Mouse (Mus musculus) ES-E14 (cell line): ENCODE results near the gene Mipol1. TPM values are rescaled to one million over a fixed set of nuclear protein-coding genes. Genes with fewer than 3 reads are reported as not detected.

ENCODE experiments used
- DNase-seq: peaks from one replicate; pipeline ENCODE4 v3.0.0-alpha.2; 2013; ENCODE audit warnings: low read depth, low spot score
- H3K27ac ChIP-seq: 2 replicates; pipeline ENCODE4 v1.5.1; 2012; ENCODE audit warnings: low read depth, mild to moderate bottlenecking, low read length, moderate library complexity, mixed read lengths; ENCODE audit not compliant: poor library complexity, insufficient read depth, severe bottlenecking
- H3K36me3 ChIP-seq: 2 replicates; pipeline ENCODE4 v1.6.1; 2012; ENCODE audit warnings: mild to moderate bottlenecking, low read length, moderate library complexity, mixed read lengths; ENCODE audit not compliant: control insufficient read depth, poor library complexity, insufficient read depth, severe bottlenecking
- H3K4me1 ChIP-seq, 2 experiments: fragments of 150-350 bp in 1 of 2; sonication (generic) in 1 of 2; 2 replicates each; pipeline ENCODE4 v1.6.1; 2012; ENCODE audit warnings: low read length in 2 of 2, mild to moderate bottlenecking in 1 of 2, mixed read lengths in 1 of 2; ENCODE audit not compliant: control insufficient read depth in 2 of 2, insufficient read depth in 2 of 2, poor library complexity in 1 of 2
- H3K4me3 ChIP-seq, 2 experiments: fragments of 150-350 bp in 1 of 2; sonication (generic) in 1 of 2; 2 replicates each; pipeline ENCODE4 v1.5.1; 2012; ENCODE audit warnings: low read length in 2 of 2, low read depth in 1 of 2, mild to moderate bottlenecking in 1 of 2, mixed read lengths in 1 of 2; ENCODE audit not compliant: insufficient read depth in 1 of 2, poor library complexity in 1 of 2, severe bottlenecking in 1 of 2
- H3K9ac ChIP-seq: 2 replicates; pipeline ENCODE4 v1.6.1; 2012; ENCODE audit warnings: low read depth, mild to moderate bottlenecking, low read length, mixed read lengths; ENCODE audit not compliant: poor library complexity, insufficient read depth, severe bottlenecking
- H3K9me3 ChIP-seq: fragments of 150-350 bp; sonication (generic); 2 replicates; pipeline ENCODE4 v1.6.1; 2012; ENCODE audit warnings: low read depth, mild to moderate bottlenecking, low read length; ENCODE audit not compliant: control insufficient read depth, insufficient read depth
- CHD2 ChIP-seq: IDR thresholded peaks from 2 replicates; pipeline ENCODE4 v1.6.1; 2014; ENCODE audit warnings: mild to moderate bottlenecking, low read depth, low read length, inconsistent platforms
- HCFC1 ChIP-seq: IDR thresholded peaks from 2 replicates; pipeline ENCODE4 v1.6.1; 2012; ENCODE audit warnings: low read length, inconsistent platforms, borderline replicate concordance; ENCODE audit not compliant: insufficient read depth
- MAFK ChIP-seq: IDR thresholded peaks from 2 replicates; pipeline ENCODE4 v1.6.1; 2014; ENCODE audit warnings: mild to moderate bottlenecking, low read depth, low read length, inconsistent platforms; ENCODE audit not compliant: insufficient read depth
- ZC3H11A ChIP-seq: IDR thresholded peaks from 2 replicates; pipeline ENCODE4 v1.6.1; 2012; ENCODE audit warnings: low read depth, mild to moderate bottlenecking, inconsistent platforms, low read length, borderline replicate concordance
- ZNF384 ChIP-seq: IDR thresholded peaks from 2 replicates; pipeline ENCODE4 v1.6.1; 2012; ENCODE audit warnings: low read depth, low read length, inconsistent platforms
- in situ Hi-C, 2 experiments: fragments of 600-800 bp; cut with MboI; formaldehyde crosslinking; loops; one replicate each; pipeline ENCODE4 v1.15.1; 2025; ENCODE audit warnings: low sequenced_read_pairs in 2 of 2, inconsistent platforms in 1 of 2; ENCODE audit not compliant: unreplicated experiment in 2 of 2
- total RNA-seq: library from RNA; depleted of rRNA; stranded (reverse); fragments of 300-350 nt; gene quantifications from 2 replicates; pipeline ENCODE4 v1.2.3, GENCODE M21; 2012

Mipol1 gene
- total RNA-seq, 1 experiment = 8.2 TPM

DNA sequence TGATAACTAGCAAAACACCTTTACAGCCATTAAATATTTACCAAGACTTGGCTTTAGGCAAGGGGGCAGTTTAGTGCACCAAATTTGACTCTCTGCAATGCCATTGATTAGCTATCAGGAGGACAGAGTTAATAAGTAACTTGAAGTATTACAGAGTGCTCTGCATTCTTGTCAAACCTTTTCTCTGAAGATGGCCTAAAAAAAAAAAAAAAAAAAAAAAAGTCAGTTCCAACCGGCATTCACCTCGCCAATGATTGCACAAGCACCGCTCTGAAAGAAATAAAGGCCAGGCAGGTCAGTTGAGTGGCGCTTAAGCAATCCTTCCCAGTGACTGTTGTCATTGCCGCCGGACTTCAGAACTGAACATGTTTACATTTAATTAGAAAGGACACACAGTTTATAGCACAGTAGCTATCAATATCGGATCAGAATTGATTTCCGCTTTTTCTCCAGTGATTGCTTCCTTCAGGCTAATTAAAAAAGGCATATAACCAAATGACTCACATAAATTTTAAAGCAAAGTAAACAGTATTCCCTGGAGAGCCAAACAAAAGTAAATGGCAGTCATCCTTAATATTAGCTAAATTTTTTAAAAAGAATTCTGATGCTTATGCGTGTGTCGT, 214.2 kb downstream of the Mipol1 start:
- Histone ChIP-seq H3K9ac (no peak overlapping the region), H3K9me3 (no peaks in the 10 kb centered on the region), H3K4me1 (no peaks in the 10 kb centered on the region), H3K27ac (no peak overlapping the region), H3K36me3 (no peaks in the 10 kb centered on the region), H3K4me3 (no peak overlapping the region)
- DNase-seq = no peak
- TF ChIP-seq ZC3H11A (no peak), ZNF384 (peak; percentile 39; the same call in 1 of the 2 replicates)
- in situ Hi-C loops = no loop called here

DNA sequence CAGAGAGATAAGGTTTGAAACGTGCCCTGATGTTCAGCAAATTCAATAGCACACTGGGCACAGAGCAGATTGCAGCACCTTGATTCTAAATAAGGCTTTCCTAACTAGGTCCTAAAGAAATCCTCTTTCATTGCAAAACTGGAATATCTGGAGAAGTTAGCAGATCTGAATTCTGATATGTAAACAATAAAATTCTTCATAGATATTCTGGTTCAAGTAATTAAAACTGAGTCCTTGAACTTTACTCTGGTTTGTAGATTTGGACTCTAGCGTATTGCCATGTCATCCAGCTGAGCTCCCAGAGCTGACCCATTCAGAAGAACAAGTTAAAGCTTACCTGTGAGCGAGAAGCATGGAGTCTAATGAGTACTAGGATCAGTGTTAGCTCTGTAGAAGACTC, 217.1 kb downstream of the Mipol1 start:
- Histone ChIP-seq H3K4me3 (no peak overlapping the region), H3K36me3 (no peaks in the 10 kb centered on the region), H3K4me1 (no peaks in the 10 kb centered on the region), H3K9me3 (no peaks in the 10 kb centered on the region), H3K27ac (no peak overlapping the region), H3K9ac (no peak overlapping the region)
- in situ Hi-C loops = no loop called here
- no peak for DNase-seq
- no peak for TF ChIP-seq HCFC1
- no peak for TF ChIP-seq CHD2
- no peak for TF ChIP-seq ZNF384
- no peak for TF ChIP-seq MAFK
- TF ChIP-seq ZC3H11A = no peak

DNA sequence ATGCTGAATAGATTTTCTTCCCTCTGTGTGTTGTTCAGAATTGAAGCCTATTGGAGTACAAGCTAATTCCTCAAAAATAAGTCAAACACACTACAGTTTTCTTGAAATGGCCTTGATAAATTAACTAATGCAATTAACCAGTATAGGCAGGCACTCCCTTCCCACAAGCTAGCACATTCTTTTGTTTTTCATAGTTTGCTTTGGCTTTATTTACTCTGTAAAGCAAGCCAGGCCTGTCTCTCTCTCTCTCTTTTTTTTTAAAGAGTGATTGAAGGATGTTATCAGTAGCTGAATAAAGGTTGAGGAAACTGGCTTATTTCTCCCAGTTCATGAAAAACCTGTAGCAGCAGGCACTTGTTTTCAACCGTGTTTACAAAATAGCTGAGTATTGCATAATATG, 219.1 kb downstream of the Mipol1 start:
- Histone ChIP-seq H3K36me3 (no peaks in the 10 kb centered on the region), H3K9me3 (no peaks in the 10 kb centered on the region), H3K4me3 (no peak overlapping the region), H3K27ac (no peak overlapping the region), H3K4me1 (no peaks in the 10 kb centered on the region), H3K9ac (no peak overlapping the region)
- in situ Hi-C loops = no loop called here
- TF ChIP-seq ZNF384 = no peak
- no peak for TF ChIP-seq ZC3H11A
- TF ChIP-seq MAFK = no peak
- TF ChIP-seq CHD2 = no peak
- TF ChIP-seq HCFC1 = no peak
- no peak for DNase-seq

DNA sequence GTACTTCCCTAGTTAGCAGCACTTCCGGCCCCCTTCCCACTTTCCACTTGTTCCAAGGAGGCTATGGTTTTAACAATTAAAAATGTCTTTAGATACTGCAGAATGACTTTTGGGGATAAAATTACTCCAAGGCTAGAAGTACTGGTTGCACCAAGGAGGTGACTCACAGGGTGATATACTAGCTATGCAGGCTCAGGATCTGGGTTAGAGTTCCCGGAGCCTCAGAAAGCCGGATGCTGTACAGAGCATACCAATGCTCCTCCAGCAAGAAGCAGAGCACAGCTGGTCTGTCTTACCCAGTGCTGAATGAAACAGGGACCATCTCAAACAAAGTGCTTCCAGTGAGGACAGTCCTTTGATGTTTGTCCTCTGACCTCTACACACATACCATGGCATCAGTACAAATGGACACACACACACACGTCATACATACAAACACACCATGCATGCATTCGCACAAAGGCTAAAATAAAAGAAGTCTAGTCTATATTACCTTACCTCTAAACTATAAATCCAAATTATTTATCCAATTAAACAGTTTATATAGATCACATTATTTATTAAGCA, 219.9 kb downstream of the Mipol1 start:
- Histone ChIP-seq H3K9ac (no peak overlapping the region), H3K4me3 (no peak overlapping the region), H3K4me1 (no peaks in the 10 kb centered on the region), H3K36me3 (no peaks in the 10 kb centered on the region), H3K9me3 (no peaks in the 10 kb centered on the region), H3K27ac (no peak overlapping the region)
- DNase-seq = no peak
- no peak for TF ChIP-seq MAFK
- TF ChIP-seq ZNF384 = no peak
- TF ChIP-seq HCFC1 = no peak
- no peak for TF ChIP-seq CHD2
- no peak for TF ChIP-seq ZC3H11A
- in situ Hi-C loops = no loop called here

DNA sequence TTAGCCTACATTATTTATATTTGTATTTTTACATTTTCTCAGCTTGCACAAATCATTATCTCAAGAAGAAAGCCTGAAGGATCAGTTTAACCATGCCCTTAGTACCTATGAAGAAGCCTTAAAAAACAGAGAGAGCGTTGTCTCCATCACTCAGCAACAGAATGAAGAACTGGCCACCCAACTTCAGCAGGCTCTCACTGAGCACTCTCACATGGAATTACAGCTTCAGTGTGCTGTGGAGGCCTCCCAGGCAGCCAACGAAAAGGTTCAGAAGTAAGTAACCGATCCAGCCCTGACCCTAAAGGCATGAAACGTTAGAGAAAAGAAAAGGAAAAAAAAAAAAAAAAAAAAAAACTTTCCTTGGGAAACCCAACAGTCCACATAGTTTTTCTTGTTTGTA, 226.7 kb downstream of the Mipol1 start:
- H3K36me3 ChIP-seq = no peaks in the 10 kb centered on the region
- H3K4me3 ChIP-seq = no peak overlapping the region
- no peak overlapping the region for H3K27ac ChIP-seq
- DNase-seq = no peak
- no peaks in the 10 kb centered on the region; a peak in 1 of 4 replicates for H3K4me1 ChIP-seq
- no peak for TF ChIP-seq HCFC1
- no peak for TF ChIP-seq MAFK
- TF ChIP-seq ZC3H11A = no peak
- no peak for TF ChIP-seq CHD2
- no peak for TF ChIP-seq ZNF384
- no peaks in the 10 kb centered on the region for H3K9me3 ChIP-seq
- in situ Hi-C loops = no loop called here
- no peak overlapping the region for H3K9ac ChIP-seq
